Mouse (Mus musculus) ovary, adult 18-20 months (tissue): ENCODE data around the gene Jun.
A peak's percentile ranks its signal among the peaks of the same experiment; 100 is the strongest.

Source experiments
- DNase-seq: peaks from one replicate; pipeline ENCODE4 v3.0.0; 2022; ENCODE audit warnings: low spot score, mixed read lengths

Jun gene

GRCm38 (mm10) chr4:95073214-95073750, 21.3 kb upstream of the Jun start:
- no peak for DNase-seq

- no peak for DNase-seq
Measured at GRCm38 (mm10) chr4:95070407-95070806, 18.4 kb upstream of the Jun start.

DNA sequence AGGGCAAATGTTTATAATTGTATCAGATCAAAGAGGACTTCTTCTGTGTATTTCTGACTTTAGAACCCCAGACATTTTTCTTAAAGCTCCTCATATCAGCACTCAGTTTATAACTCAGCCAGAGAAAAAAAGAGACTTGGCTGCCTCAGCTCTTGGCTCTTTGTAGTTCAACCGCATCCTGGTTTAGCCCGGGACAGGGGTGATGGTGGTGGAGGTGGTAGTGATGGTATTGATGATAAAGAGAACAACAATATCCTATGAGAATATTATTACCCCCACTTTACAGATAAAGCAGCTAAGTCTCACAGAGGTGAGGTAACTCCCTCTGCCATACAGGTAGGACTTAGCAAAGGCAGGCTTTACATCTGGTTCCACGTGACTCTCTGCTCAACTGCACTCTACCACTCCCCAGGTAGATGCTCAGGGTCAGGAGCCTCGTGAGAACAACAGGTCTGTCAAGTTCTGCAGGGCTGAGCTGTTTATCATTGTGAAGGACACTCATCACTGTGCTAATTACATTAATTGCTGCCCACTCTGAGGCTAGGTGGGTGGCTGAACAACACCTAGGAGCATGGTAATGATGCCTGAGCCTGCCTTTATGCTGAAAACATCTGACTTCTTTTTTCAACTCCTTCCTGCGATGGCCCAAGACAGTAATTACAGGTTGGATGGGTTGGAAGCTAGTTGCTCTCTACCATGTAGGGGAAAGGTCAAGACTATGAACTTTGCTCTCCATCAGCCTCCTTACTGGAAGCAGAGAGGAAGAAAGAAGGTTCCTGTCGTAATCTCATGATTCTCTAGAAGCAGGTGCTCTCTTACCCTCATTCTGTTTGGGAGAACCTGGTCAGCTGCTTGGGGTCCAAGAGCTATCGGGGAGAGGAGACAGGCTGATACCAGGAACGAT, 16.3 kb upstream of the Jun start:
- no peak for DNase-seq

DNA sequence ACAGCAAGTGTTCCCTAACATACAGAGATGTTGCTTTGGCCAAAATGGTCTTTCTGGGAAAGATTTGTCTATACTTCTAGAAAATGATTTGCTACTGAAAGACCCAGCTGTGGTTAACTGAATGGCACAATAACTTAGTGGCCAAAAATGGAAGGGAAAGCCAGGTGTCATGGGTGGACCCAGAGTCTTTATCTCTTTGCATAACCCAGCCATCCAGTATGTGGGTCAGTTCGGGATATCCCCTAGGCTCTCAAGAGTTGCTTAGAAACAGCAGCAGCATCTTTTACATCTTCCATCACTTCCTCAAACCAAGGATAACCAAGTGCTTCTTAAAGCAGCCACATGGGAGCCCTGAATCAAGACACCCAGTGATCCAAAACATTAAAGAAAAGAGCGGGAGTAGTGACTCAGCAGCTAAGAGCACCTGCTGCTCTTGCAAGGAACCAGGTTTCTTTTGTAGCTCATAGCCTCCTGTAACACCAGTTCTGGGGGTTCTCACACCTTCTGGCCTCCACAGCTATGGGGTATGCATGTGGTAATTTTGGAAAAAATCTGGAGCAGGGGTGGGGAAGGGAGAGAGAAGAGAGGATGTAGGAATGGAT, 11.7 kb upstream of the Jun start:
- no peak for DNase-seq

- no peak for DNase-seq
Measured at GRCm38 (mm10) chr4:95062873-95063272, 10.9 kb upstream of the Jun start.

GRCm38 (mm10) chr4:95057264-95057663, 5.2 kb upstream of the Jun start:
- DNase-seq, result no peak

- DNase-seq, result no peak
Measured at GRCm38 (mm10) chr4:95055276-95055675, 3.3 kb upstream of the Jun start.

DNA sequence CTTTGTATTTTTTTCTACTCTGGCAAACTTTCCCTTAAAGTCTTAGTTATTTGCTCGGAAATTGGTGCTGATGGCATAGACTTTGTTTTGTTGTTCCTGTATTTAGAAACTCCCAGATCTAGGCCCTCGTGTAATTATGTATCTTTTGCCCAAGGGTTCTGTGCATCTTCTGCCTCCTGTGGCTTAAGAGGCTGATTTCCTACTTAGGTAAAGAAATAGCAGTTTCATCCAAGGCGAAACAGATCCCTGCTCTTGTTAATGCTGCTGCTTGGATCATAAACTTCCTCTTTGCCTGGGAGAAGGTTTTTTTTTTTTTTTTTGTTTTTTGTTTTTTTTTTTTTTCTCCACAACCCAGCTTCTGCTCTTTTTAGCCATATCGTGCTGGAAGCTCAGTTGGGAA, 2.3 kb upstream of the Jun start:
- DNase-seq, result no peak

DNA sequence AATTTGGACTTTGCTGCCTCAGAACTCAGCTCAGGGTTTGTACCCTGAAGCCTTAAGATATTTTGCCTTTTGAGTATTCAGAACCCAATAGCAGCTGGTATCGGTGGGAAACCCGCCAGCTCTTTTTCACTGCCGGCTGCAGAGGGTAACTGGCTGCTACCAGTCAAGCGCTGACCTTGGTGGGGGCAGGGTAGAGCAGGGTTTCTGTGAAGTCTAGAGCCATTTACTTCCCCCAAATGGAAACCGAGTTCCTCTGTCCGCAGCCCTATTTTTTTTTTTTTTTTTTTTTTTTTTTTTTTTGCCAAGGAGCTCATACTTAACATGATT, 1.7 kb upstream of the Jun start:
- peak; percentile 84 for DNase-seq

DNA sequence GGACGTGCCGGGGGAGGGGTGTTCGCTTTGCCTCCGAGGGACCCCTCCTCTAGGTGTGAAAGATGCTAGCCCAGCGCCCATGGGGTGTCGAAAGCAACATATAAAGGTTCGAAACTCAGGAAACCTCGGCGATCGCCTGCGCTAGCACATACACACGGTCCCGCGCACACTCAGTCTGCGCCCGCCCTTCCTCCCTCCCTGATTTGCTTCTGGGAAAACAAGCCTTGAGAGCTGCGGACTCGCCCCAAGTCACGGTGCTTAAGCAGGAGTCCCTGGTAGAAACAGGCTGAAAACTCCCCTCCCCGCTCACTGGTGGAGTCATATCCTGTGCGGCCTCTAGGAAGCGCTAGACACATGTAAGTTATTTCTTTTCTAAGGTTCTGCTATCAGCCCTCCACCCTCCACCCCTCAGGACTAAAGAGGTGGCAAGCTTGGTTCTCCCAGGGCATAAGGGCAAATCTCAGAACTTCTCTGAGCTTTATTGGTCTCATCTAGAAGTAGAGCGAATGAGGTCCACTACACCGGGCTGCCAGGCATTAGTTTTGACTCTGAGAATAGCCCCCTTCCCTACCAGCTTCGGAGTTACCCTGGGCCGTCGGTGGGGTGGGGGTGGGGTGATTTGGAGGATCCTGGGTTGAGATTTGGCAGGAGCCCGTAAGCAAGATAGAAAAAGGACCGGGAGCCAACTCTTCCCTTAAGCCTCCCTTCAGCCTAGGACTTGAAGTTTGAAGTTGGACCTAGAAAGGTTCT, 1.2 kb upstream of the Jun start:
- peak; percentile 94 for DNase-seq

GRCm38 (mm10) chr4:95051311-95051871, 631 bp downstream of the Jun start:
- DNase-seq, result peak; percentile 45

GRCm38 (mm10) chr4:95050518-95051278, 1.3 kb downstream of the Jun start:
- peak; percentile 70 for DNase-seq

- DNase-seq, result peak; percentile 75
Measured at GRCm38 (mm10) chr4:95049884-95050517, 2.0 kb downstream of the Jun start.

DNA sequence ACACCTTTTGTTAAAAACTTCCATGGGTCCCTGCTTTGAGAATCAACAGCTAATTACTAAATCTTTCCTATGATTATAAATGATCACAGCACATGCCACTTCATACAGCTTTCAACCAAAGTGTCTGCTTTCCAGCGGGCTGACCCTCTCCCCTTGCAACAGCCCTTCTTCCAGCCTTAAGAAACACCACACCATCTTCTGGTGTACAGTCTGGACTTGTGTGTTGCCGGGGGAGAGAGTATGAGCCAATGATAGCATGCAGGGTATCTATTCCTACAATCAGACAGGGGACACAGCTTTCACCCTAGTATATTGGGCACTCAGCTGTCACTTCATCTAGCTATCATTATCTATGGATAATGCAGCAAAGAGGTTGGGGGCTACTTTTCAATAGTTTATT, 2.9 kb downstream of the Jun start:
- no peak for DNase-seq

GRCm38 (mm10) chr4:95048731-95049100, 3.3 kb downstream of the Jun start:
- no peak for DNase-seq

GRCm38 (mm10) chr4:95048021-95048730, 3.8 kb downstream of the Jun start:
- no peak for DNase-seq

DNA sequence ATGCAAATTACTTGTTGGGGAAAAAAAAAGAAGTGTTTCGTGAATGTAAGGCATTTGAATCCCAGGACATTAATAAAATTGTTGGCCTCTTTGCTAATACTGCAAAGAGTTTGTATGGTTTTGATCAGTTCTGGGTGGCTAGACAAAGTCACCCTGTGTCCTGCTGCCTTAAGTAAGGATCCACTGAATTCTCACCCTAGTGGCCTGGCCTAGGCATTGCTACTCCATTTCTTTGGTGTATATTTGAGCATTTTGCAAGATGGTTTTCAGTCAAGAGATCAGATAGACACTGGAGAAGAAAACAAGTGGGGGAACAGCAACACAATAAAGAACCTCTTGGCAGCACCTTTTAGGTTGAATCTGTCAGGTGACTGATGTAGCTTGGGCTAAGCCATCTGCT, 6.9 kb downstream of the Jun start:
- DNase-seq, result no peak

- no peak for DNase-seq
Measured at GRCm38 (mm10) chr4:95044721-95045120, 7.3 kb downstream of the Jun start.

- no peak for DNase-seq
Measured at GRCm38 (mm10) chr4:95038024-95038423, 14.0 kb downstream of the Jun start.

DNA sequence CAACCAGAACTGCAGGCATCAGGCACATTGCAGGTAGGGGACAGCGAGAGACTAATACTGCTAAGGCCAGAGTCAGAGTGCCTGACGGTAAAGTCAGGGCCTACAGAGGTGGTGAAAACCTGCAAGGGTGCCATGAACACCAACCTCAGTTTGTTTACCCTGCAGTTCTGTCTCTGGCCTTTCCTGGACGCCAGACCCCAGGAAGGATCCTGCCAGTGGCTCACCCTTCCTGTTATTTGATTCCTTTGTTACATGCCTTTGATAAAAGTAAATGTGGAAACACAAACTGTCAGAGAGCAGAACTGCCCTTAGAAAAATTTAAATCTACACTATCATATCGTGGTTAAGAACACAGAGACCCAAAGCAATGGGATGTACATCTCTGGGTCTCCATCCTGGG, 20.9 kb downstream of the Jun start:
- DNase-seq, result no peak
